8 mouse cellular contexts compared by ENCODE assay signal in genomic region chrX:42540030-42540755, GRCm38 (mm10). TPM values are rescaled to one million over a fixed set of nuclear protein-coding genes. Genes with fewer than 3 reads are reported as not detected.
DNase-seq lines count a peak whose midpoint lies in the region; ATAC-seq lines count a peak whose summit lies in the region.

No protein-coding gene starts in this region.

- peak; percentile 1 for DNase-seq in embryo, embryonic 10.5 days (ENCODE audit: low spot score)
- no peak for DNase-seq in embryo, embryonic 11 days
- peak; percentile 13 to 15 for DNase-seq in right cerebral cortex, adult 2 months (ENCODE audit: low spot score in 2 of 2)
- DNase-seq in right cerebral cortex, postnatal 14 days = no peak
- peak; percentile 1 to 2 for DNase-seq in heart, postnatal 36 days
- DNase-seq in testis, postnatal 14 days (ENCODE audit: low spot score) = no peak
- DNase-seq in adrenal gland, postnatal 25 days = no peak

- peak overlapping the region; percentile 41 for H3K4me2 ChIP-seq in liver, embryonic 16.5 days (ENCODE audit: low read depth, low read length)

- H3K4me3 ChIP-seq in liver, embryonic 16.5 days (ENCODE audit: low read depth, low read length) = peak overlapping the region; percentile 24; the same call in 1 of the 2 replicates

- ATAC-seq in liver, embryonic 16.5 days (ENCODE audit: low read depth) = no peak

- no peaks in the 10 kb centered on the region for H3K27me3 ChIP-seq in liver, embryonic 16.5 days (ENCODE audit: control insufficient read depth, insufficient read depth, low read depth, low read length)

- no peak overlapping the region for H3K27ac ChIP-seq in liver, embryonic 16.5 days (ENCODE audit: low read length)

- H3K9me3 ChIP-seq in liver, embryonic 16.5 days (replicated peaks; ENCODE audit: control insufficient read depth, low read length) = no peaks in the 10 kb centered on the region

- WGBS in liver, embryonic 16.5 days (ENCODE audit: insufficient replicate concordance) = 27% methylated on average over 3 of the region's 3 CpGs

- H3K36me3 ChIP-seq in liver, embryonic 16.5 days (ENCODE audit: control insufficient read depth, insufficient read depth) = no peaks in the 10 kb centered on the region

- intact Hi-C loops in heart, postnatal 36 days (cut with DNase I) = loop anchor here (1.0 kb wide), 1 partner anchor 106 kb away; no protein-coding TSS in a partner anchor

- H3K4me1 ChIP-seq in liver, embryonic 16.5 days (ENCODE audit: control insufficient read depth, low read depth, low read length) = no peaks in the 10 kb centered on the region

- H3K9ac ChIP-seq in liver, embryonic 16.5 days (ENCODE audit: low read depth, low read length) = no peak overlapping the region

RNA-seq across cellular contexts. Expression of gene Sh2d1a, which starts 37.9 kb away (rescaled TPM):
- not detected for total RNA-seq in heart, postnatal 36 days (2021)
- not detected in 2 replicates for polyA plus RNA-seq in liver, embryonic 16.5 days (2015; fragmentation: Nextera tagmentation; extraction: Ambion mirVana)
- not detected in 2 replicates for total RNA-seq in adrenal gland, postnatal 25 days (2021)

RNA-seq across cellular contexts. Expression of gene Tex13c2, which starts 50.7 kb away (rescaled TPM):
- total RNA-seq in heart, postnatal 36 days (2021) = not detected
- polyA plus RNA-seq in liver, embryonic 16.5 days (2015; fragmentation: Nextera tagmentation; extraction: Ambion mirVana) = not detected in 2 replicates
- not detected in 2 replicates for total RNA-seq in adrenal gland, postnatal 25 days (2021)

Comparison
In these comparisons a context has a peak if more than half of its experiments do, and no peak if none do; other contexts are left out.
1. DNase-seq: peak in embryo, embryonic 10.5 days (single experiment), right cerebral cortex, adult 2 months (2 of 2) and heart, postnatal 36 days (2 of 2); none in embryo, embryonic 11 days (single experiment), right cerebral cortex, postnatal 14 days (single experiment), testis, postnatal 14 days (single experiment) and adrenal gland, postnatal 25 days (single experiment).